Mouse (Mus musculus) midbrain, embryonic 15.5 days (tissue): Measurements from ENCODE around the gene Slc18b1. TPM values are rescaled to one million over a fixed set of nuclear protein-coding genes. Genes with fewer than 3 reads are reported as not detected.

Experiments
- ATAC-seq: fragments of 200-750 bp; cut with Nextera tagmentation; replicated peaks from 2 replicates; pipeline ENCODE4 v1.8.0; 2017; ENCODE audit warnings: moderate TSS enrichment
- H3K27ac ChIP-seq: fragments of 300-500 bp; sonication (generic); 2 replicates; pipeline ENCODE4 v1.5.1; 2015; ENCODE audit warnings: mild to moderate bottlenecking, inconsistent platforms
- H3K27me3 ChIP-seq: fragments of 300-500 bp; sonication (generic); replicated peaks from 2 replicates; pipeline ENCODE4 v1.6.1; 2015; ENCODE audit warnings: inconsistent platforms
- H3K36me3 ChIP-seq: fragments of 300-500 bp; sonication (generic); replicated peaks from 2 replicates; pipeline ENCODE4 v1.6.1; 2015; ENCODE audit warnings: inconsistent platforms
- H3K4me1 ChIP-seq: fragments of 300-500 bp; sonication (generic); 2 replicates; pipeline ENCODE4 v1.6.1; 2015; ENCODE audit warnings: inconsistent platforms
- H3K4me2 ChIP-seq: fragments of 300-500 bp; sonication (generic); 2 replicates; pipeline ENCODE4 v1.6.1; 2015; ENCODE audit warnings: inconsistent platforms, mild to moderate bottlenecking, moderate library complexity
- H3K4me3 ChIP-seq: fragments of 300-500 bp; sonication (generic); 2 replicates; pipeline ENCODE4 v1.5.1; 2015; ENCODE audit warnings: mild to moderate bottlenecking, inconsistent platforms
- H3K9ac ChIP-seq: fragments of 300-500 bp; sonication (generic); 2 replicates; pipeline ENCODE4 v1.6.1; 2015; ENCODE audit warnings: mild to moderate bottlenecking, inconsistent platforms
- H3K9me3 ChIP-seq: fragments of 300-500 bp; sonication (generic); 2 replicates; pipeline ENCODE4 v1.6.1; 2016; ENCODE audit warnings: inconsistent platforms
- WGBS: fragments of 180-500 bp; shearing (Covaris S2); methylation state at CpG from one replicate; pipeline ENCODE4 v1.1.7; 2015; ENCODE audit warnings: mixed read lengths; 5-methylcytosine and 5-hydroxymethylcytosine counted together
- polyA plus RNA-seq: library from polyadenylated mRNA; unstranded; fragments of >200 nt; fragmentation: Nextera tagmentation; extraction: Ambion mirVana; gene quantifications from 2 replicates; pipeline ENCODE4 v1.2.1, GENCODE M21; 2015

The Slc18b1 gene
- polyA plus RNA-seq, 1 experiment from 2014 or later = 16.6 TPM

DNA sequence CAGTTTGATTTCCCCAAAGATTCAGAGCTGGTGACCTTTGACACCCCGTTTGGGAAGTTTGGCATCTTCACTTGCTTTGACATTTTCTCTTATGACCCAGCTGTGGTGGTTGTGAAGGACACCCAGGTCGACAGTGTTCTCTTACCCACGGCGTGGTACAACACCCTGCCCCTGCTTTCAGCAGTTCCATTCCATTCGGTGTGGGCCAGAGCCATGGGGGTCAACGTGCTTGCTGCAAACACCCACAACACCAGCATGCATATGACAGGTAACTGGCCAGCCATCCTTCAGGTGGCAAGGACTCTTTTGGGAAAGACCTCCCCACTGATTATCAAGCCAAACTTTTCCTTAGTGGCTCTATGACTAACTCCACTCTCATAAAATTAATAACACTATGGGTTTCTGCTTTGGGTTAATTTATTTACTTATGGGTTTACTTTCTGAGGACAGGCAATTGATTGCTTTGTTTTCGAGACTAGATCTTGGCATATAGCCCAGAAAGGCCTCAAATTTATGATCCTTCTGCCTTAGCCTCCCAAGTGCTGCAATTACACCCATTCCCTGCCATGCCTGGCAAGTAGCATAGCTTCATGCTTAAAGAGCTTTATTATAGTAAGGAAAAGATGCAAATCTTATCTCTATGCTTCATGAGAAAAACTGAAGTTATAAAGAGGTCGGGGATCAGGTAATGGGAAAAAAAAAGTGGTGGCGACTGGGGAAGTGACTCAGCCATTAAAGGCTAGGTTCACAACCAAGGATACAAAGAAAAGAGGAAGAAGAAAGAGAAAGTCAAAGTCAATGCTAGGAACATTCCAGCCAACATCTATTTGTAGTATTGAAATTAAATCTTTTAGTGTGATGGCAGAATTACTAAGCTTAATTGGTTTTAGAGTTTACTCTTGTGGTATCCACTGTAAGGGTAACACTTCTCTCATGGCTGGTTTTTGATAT, 67.9 kb downstream of the Slc18b1 start:
- Histone ChIP-seq H3K27me3 (no peaks in the 10 kb centered on the region), H3K9me3 (no peaks in the 10 kb centered on the region), H3K4me1 (no peaks in the 10 kb centered on the region), H3K9ac (no peak overlapping the region), H3K36me3 (no peaks in the 10 kb centered on the region), H3K4me3 (no peak overlapping the region), H3K4me2 (no peak overlapping the region), H3K27ac (no peak overlapping the region)
- no peak for ATAC-seq
- WGBS = 87% methylated on average over 9 of the region's 9 CpGs

Other genes starting within 250 kb of the Slc18b1 start
- gene Rps12, start 9.7 kb upstream of the Slc18b1 start, polyA plus RNA-seq = 84.7 and 98.7 TPM in 2 replicates
- 0.09 TPM in 1 of 2 replicates, not detected in the other for gene Vnn3, start 54.5 kb downstream of the Slc18b1 start, polyA plus RNA-seq
- gene Vnn1, start 97.7 kb downstream of the Slc18b1 start, polyA plus RNA-seq = 0.31 and 0.68 TPM in 2 replicates
- gene Taar1, start 123.4 kb downstream of the Slc18b1 start, polyA plus RNA-seq = not detected in 2 replicates
- gene Taar2, start 141.6 kb downstream of the Slc18b1 start, polyA plus RNA-seq = 0.17 TPM in 2 replicates
- gene Taar3, start 152.6 kb downstream of the Slc18b1 start, polyA plus RNA-seq = not detected in 2 replicates
- gene Taar4, start 163.5 kb downstream of the Slc18b1 start, polyA plus RNA-seq = not detected in 2 replicates
- not detected in 2 replicates for gene Taar5, start 173.7 kb downstream of the Slc18b1 start, polyA plus RNA-seq
- gene Taar6, start 188.7 kb downstream of the Slc18b1 start, polyA plus RNA-seq = not detected in 2 replicates
- gene Taar7a, start 196.5 kb downstream of the Slc18b1 start, polyA plus RNA-seq = not detected in 2 replicates
- gene Taar7b, start 203.0 kb downstream of the Slc18b1 start, polyA plus RNA-seq = not detected in 2 replicates
- gene Taar7d, start 230.2 kb downstream of the Slc18b1 start, polyA plus RNA-seq = not detected in 2 replicates
- gene Taar7e, start 240.6 kb downstream of the Slc18b1 start, polyA plus RNA-seq = not detected in 2 replicates